Mouse (Mus musculus): ENCODE results near the gene Rpl10-ps3. TPM values are rescaled to one million over a fixed set of nuclear protein-coding genes. Genes with fewer than 3 reads are reported as not detected.

Rpl10-ps3 gene
- polyA plus RNA-seq, 1 experiment from 2014 or later = 264 TPM

DNA sequence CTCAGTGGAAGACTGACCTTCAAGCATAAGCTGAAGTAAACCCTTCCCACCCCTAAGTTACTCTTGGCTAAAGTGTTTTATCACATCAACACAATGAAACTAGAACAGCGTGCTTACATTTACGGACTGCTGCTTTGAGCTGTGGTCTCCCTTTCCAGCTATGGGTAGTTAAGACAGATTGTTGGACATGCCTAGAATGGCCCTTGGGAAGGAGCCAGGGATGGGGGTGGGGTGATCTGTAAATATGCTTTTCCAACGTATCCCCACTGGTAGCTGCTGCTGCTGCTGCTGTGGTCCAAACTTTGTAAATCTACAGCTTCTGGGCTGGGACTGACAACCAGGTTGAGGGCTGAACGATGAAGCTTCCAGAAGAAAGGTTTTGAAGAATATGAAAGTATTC lies 40.8 kb downstream of the Rpl10-ps3 start:
- H3K27me3 ChIP-seq (ENCODE audit: control insufficient read depth, insufficient read depth, low read length) = no peaks in the 10 kb centered on the region
- no peaks in the 10 kb centered on the region for H3K9me3 ChIP-seq (replicated peaks; ENCODE audit: control insufficient read depth, low read length)
- H3K4me3 ChIP-seq (ENCODE audit: low read depth, low read length) = no peak overlapping the region
- no peaks in the 10 kb centered on the region for H3K4me1 ChIP-seq (ENCODE audit: control insufficient read depth, insufficient read depth, low read length)
- no peaks in the 10 kb centered on the region for H3K36me3 ChIP-seq (replicated peaks; ENCODE audit: control insufficient read depth, insufficient read depth, low read depth, low read length)
- H3K27ac ChIP-seq (replicated peaks; ENCODE audit: low read depth, low read length) = no peak overlapping the region
- WGBS = 82% methylated on average over 4 of the region's 4 CpGs
- no peak overlapping the region for H3K9ac ChIP-seq (replicated peaks; ENCODE audit: low read length)
- no peak overlapping the region for H3K4me2 ChIP-seq (ENCODE audit: low read depth, low read length)
- DNase-seq (ENCODE audit: low spot score) (no peak), ATAC-seq (replicated peaks; ENCODE audit: insufficient number of reproducible peaks, low FRiP score, low TSS enrichment, low read depth) (no peak)

DNA sequence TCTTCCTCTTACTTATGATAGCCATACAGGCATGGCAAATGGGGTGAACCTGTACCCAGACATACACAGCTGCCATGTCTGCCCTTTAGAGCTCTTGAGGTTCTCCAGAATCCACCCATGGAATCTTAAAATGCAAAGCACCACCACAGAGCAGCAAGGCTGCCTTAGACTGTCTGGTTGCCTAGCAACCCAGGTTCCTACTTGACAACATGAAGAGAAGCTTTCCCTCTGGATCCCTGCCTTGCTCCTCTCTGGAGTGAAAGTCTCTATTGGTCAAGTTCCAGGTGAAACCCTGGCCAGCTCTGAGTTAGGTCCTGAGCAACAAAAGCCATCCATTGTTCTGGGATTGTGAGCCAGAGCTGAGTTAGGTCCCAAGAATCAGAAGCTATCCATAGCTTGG lies 43.0 kb downstream of the Rpl10-ps3 start:
- no peaks in the 10 kb centered on the region for H3K27me3 ChIP-seq (ENCODE audit: control insufficient read depth, insufficient read depth, low read length)
- no peaks in the 10 kb centered on the region for H3K4me1 ChIP-seq (ENCODE audit: control insufficient read depth, insufficient read depth, low read length)
- no peak overlapping the region for H3K4me2 ChIP-seq (ENCODE audit: low read depth, low read length)
- ATAC-seq (replicated peaks; ENCODE audit: insufficient number of reproducible peaks, low FRiP score, low TSS enrichment, low read depth) (no peak), DNase-seq (ENCODE audit: low spot score) (no peak)
- no peak overlapping the region for H3K9ac ChIP-seq (replicated peaks; ENCODE audit: low read length)
- H3K4me3 ChIP-seq (ENCODE audit: low read depth, low read length) = no peak overlapping the region
- no peaks in the 10 kb centered on the region for H3K36me3 ChIP-seq (replicated peaks; ENCODE audit: control insufficient read depth, insufficient read depth, low read depth, low read length)
- no peaks in the 10 kb centered on the region for H3K9me3 ChIP-seq (replicated peaks; ENCODE audit: control insufficient read depth, low read length)
- H3K27ac ChIP-seq (replicated peaks; ENCODE audit: low read depth, low read length) = no peak overlapping the region

DNA sequence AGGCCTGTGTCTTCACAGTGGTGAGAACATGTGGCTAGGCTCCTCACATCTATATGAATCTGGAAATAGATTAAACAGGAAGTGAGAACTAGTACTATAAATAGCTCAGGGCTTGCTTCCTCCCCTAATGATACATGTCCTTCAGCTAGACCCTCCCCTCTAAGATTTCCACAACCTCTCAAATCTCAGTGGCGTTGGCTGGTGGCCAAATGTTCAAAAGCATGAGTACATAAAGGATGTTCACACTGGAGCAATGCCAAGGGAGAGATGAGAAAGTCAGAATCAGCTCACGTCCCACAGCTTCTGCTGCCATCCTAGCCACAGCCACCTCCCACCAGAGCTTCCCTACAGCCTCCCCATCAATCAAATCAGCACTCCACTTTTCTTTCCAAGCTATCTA lies 46.4 kb downstream of the Rpl10-ps3 start:
- H3K9ac ChIP-seq (replicated peaks; ENCODE audit: low read length) = no peak overlapping the region
- H3K4me2 ChIP-seq (ENCODE audit: low read depth, low read length) = no peak overlapping the region
- H3K4me3 ChIP-seq (ENCODE audit: low read depth, low read length) = no peak overlapping the region
- no peaks in the 10 kb centered on the region for H3K4me1 ChIP-seq (ENCODE audit: control insufficient read depth, insufficient read depth, low read length)
- no peaks in the 10 kb centered on the region for H3K36me3 ChIP-seq (replicated peaks; ENCODE audit: control insufficient read depth, insufficient read depth, low read depth, low read length)
- 77% methylated on average over 2 of the region's 2 CpGs for WGBS
- DNase-seq (ENCODE audit: low spot score) (no peak), ATAC-seq (replicated peaks; ENCODE audit: insufficient number of reproducible peaks, low FRiP score, low TSS enrichment, low read depth) (no peak)
- no peaks in the 10 kb centered on the region for H3K9me3 ChIP-seq (replicated peaks; ENCODE audit: control insufficient read depth, low read length)
- no peaks in the 10 kb centered on the region for H3K27me3 ChIP-seq (ENCODE audit: control insufficient read depth, insufficient read depth, low read length)
- no peak overlapping the region for H3K27ac ChIP-seq (replicated peaks; ENCODE audit: low read depth, low read length)

Other genes starting within 250 kb of the Rpl10-ps3 start
- gene Plet1, start 149.6 kb upstream of the Rpl10-ps3 start, polyA plus RNA-seq (2014; fragmentation: Nextera tagmentation; extraction: Ambion mirVana) = 0.32 and 0.49 TPM in 2 replicates
- gene Pts, start 183.8 kb upstream of the Rpl10-ps3 start, polyA plus RNA-seq (2014; fragmentation: Nextera tagmentation; extraction: Ambion mirVana) = 59.7 and 64.6 TPM in 2 replicates
- 2.4 and 3.3 TPM in 2 replicates for gene Il18, start 209.9 kb upstream of the Rpl10-ps3 start, polyA plus RNA-seq (2014; fragmentation: Nextera tagmentation; extraction: Ambion mirVana)
- 0.13 and 0.47 TPM in 2 replicates for gene Bco2, start 210.2 kb upstream of the Rpl10-ps3 start, polyA plus RNA-seq (2014; fragmentation: Nextera tagmentation; extraction: Ambion mirVana)
- gene Tex12, start 216.4 kb upstream of the Rpl10-ps3 start, polyA plus RNA-seq (2014; fragmentation: Nextera tagmentation; extraction: Ambion mirVana) = not detected in 2 replicates